Mouse (Mus musculus): Measurements from ENCODE around the gene Luc7l2. TPM values are rescaled to one million over a fixed set of nuclear protein-coding genes. Genes with fewer than 3 reads are reported as not detected.

Gene Luc7l2
- total and polyA plus RNA-seq, 3 experiments = 62.0 to 173 (median 92.5) TPM

- Histone ChIP-seq H3K4me3 (replicated peaks in 1 of 3; ENCODE audit: low read depth in 2 of 3, low read length in 2 of 3, poor library complexity in 1 of 3) (no peak overlapping the region), H3K27ac (ENCODE audit: insufficient read depth, low read depth) (no peak overlapping the region), H3K9ac (ENCODE audit: insufficient read depth, low read depth) (no peak overlapping the region), H3K9me3 (replicated peaks; ENCODE audit: low read length) (no peaks in the 10 kb centered on the region), H3K4me2 (ENCODE audit: insufficient read depth, low read depth, poor library complexity, severe bottlenecking) (no peak overlapping the region), H3K79me2 (replicated peaks; ENCODE audit: control insufficient read depth, extremely low read depth, insufficient read depth, poor library complexity, severe bottlenecking) (peaks cover 59% of the 10 kb centered on the region), H3K27me3 (replicated peaks) (no peaks in the 10 kb centered on the region), H3K4me1 (ENCODE audit: control insufficient read depth in 1 of 2, insufficient read depth in 2 of 2) (peaks cover 3 to 24% of the 10 kb centered on the region in 2 experiments; a peak in 3 of 4 replicates), H3K36me3 (replicated peaks in 1 of 2; ENCODE audit: control insufficient read depth in 1 of 2, insufficient read depth in 1 of 2, low read length in 1 of 2) (peaks cover 33 to 68% of the 10 kb centered on the region in 2 experiments)
- in situ Hi-C loops (cut with MboI; ENCODE audit: low pct_ligation_motif_present, low pct_unique_long_range_greater_than_20kb, low sequenced_read_pairs) (no loop called here), dilution Hi-C loops (cut with MboI; ENCODE audit: extremely low pct_ligation_motif_present, extremely low pct_unique_long_range_greater_than_20kb, low sequenced_read_pairs) (no loop called here)
- DNase-seq (ENCODE audit: extremely low read depth) = no peak
- TF ChIP-seq MAFK (IDR thresholded peaks at IDR 0.05; ENCODE audit: insufficient replicate concordance, low read length) (peak; percentile 89), MAX (IDR thresholded peaks at IDR 0.05; ENCODE audit: low read length) (no peak)
Measured at GRCm38 (mm10) chr6:38580112-38580857, 29.2 kb downstream of the Luc7l2 start.

GRCm38 (mm10) chr6:38581711-38582110, 30.6 kb downstream of the Luc7l2 start:
- H3K4me1 ChIP-seq (ENCODE audit: control insufficient read depth in 1 of 2, insufficient read depth in 2 of 2) = peaks cover 0 to 16% of the 10 kb centered on the region in 2 experiments; a peak in 1 of 4 replicates
- no peak overlapping the region for H3K9ac ChIP-seq (ENCODE audit: insufficient read depth, low read depth)
- in situ Hi-C loops (cut with MboI; ENCODE audit: low pct_ligation_motif_present, low pct_unique_long_range_greater_than_20kb, low sequenced_read_pairs) = no loop called here
- no peak for TF ChIP-seq HCFC1 (IDR thresholded peaks at IDR 0.05; ENCODE audit: low read depth, low read length)
- no peak; the same call in 1 of the 2 replicates for TF ChIP-seq ZNF384 (IDR thresholded peaks at IDR 0.05; ENCODE audit: low read depth, low read length)
- TF ChIP-seq IRF4 (IDR thresholded peaks at IDR 0.05; ENCODE audit: low read depth, low read length) = no peak
- no peak for TF ChIP-seq CTCF (conservative IDR thresholded peaks at IDR 0.05 in 1 of 2, IDR thresholded peaks at IDR 0.05 in 1 of 2; ENCODE audit: low read depth in 2 of 2, low read length in 2 of 2)
- no peak for TF ChIP-seq UBTF (IDR thresholded peaks at IDR 0.05; ENCODE audit: low read depth, low read length)
- TF ChIP-seq POLR2A (IDR thresholded peaks at IDR 0.05; ENCODE audit: low read depth, low read length) = no peak
- TF ChIP-seq MAFK (IDR thresholded peaks at IDR 0.05; ENCODE audit: insufficient replicate concordance, low read length) = no peak
- no peak for TF ChIP-seq ZC3H11A (IDR thresholded peaks at IDR 0.05; ENCODE audit: low read depth, low read length)
- no peak for TF ChIP-seq CHD2 (IDR thresholded peaks at IDR 0.05; ENCODE audit: low read length)
- no peak for TF ChIP-seq MYC (IDR thresholded peaks at IDR 0.05; ENCODE audit: low read depth, low read length)
- no peak for TF ChIP-seq SIN3A (IDR thresholded peaks at IDR 0.05; ENCODE audit: low read length)
- no peak for TF ChIP-seq RAD21 (IDR thresholded peaks at IDR 0.05; ENCODE audit: low read depth, low read length)
- no peak for TF ChIP-seq TCF12 (IDR thresholded peaks at IDR 0.05; ENCODE audit: low read depth, low read length)
- TF ChIP-seq E2F4 (IDR thresholded peaks at IDR 0.05; ENCODE audit: insufficient replicate concordance, low read depth, low read length) = no peak
- TF ChIP-seq ZKSCAN1 (IDR thresholded peaks at IDR 0.05; ENCODE audit: borderline replicate concordance, low read depth, low read length) = no peak
- no peak for TF ChIP-seq MAZ (IDR thresholded peaks at IDR 0.05; ENCODE audit: low read depth, low read length)
- TF ChIP-seq USF1 (IDR thresholded peaks at IDR 0.05; ENCODE audit: low read depth, low read length) = no peak
- TF ChIP-seq USF2 (conservative IDR thresholded peaks at IDR 0.05; ENCODE audit: low read depth, low read length) = no peak
- no peaks in the 10 kb centered on the region for H3K9me3 ChIP-seq (replicated peaks; ENCODE audit: low read length)
- no peak overlapping the region for H3K4me3 ChIP-seq (replicated peaks in 1 of 3; ENCODE audit: low read depth in 2 of 3, low read length in 2 of 3, poor library complexity in 1 of 3)
- dilution Hi-C loops (cut with MboI; ENCODE audit: extremely low pct_ligation_motif_present, extremely low pct_unique_long_range_greater_than_20kb, low sequenced_read_pairs) = no loop called here
- H3K36me3 ChIP-seq (replicated peaks in 1 of 2; ENCODE audit: control insufficient read depth in 1 of 2, insufficient read depth in 1 of 2, low read length in 1 of 2) = peaks cover 43 to 78% of the 10 kb centered on the region in 2 experiments
- DNase-seq (ENCODE audit: extremely low read depth) = no peak
- no peak overlapping the region for H3K4me2 ChIP-seq (ENCODE audit: insufficient read depth, low read depth, poor library complexity, severe bottlenecking)
- no peak overlapping the region for H3K27ac ChIP-seq (ENCODE audit: insufficient read depth, low read depth)
- H3K79me2 ChIP-seq (replicated peaks; ENCODE audit: control insufficient read depth, extremely low read depth, insufficient read depth, poor library complexity, severe bottlenecking) = peaks cover 51% of the 10 kb centered on the region
- H3K27me3 ChIP-seq (replicated peaks) = no peaks in the 10 kb centered on the region

Measured in CH12.LX (cell line).